ENCODE assay signal across 10 mouse cellular contexts in the genomic region with DNA sequence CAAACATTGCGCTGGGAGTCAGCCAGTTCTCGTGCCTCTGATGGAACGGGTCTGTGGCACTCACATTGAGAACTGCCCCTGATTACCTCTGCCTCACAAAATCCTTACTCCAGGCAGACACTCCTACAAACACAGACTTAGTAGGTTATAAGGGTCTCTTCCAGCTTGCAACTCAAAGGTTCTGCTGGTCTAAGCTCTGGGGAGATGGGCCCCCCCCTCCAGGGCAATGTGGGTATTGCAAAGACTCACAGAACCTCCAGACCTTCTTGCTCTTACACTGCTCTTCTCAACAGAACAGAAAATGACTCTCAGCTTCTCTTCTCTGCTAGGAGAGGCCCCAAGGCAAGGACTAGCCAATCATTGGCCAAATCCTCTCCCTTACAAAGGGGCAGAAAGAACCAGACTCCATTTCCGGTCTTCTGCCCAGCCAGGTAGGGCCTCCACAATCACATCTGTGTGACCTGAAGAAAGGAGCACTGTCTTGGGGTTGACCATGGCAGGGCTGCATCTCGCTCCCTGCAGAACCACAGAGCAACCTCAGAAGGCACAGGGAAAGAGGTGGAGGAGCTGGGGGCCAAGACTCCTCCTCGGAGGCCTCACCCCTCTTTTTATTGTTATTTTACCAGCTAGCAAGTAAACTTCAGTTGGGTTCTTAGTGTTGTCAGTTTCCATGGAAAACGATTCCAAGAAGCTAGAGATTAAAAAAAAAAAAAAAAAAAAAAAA.
DNase-seq lines count a peak whose midpoint lies in the region; TF ChIP-seq lines count a peak whose summit lies in the region.
"Had no signal": no experiment of that assay in that cellular context is flagged by ENCODE, and none has a peak within 500 bp of the region (broad histone marks: within the 10 kb centered on the region; RNA-seq: fewer than 3 reads in every experiment).

No protein-coding gene starts in this region.

- peak; percentile 17 for DNase-seq in adrenal gland, postnatal 10 days
- no peak for DNase-seq in adrenal gland, adult 18-20 months (ENCODE audit: low spot score in 2 of 2)
- no peak for DNase-seq in lung, adult 2 months
- DNase-seq in lung, adult 18-20 months: no peak
- DNase-seq in embryonic facial prominence, embryonic 10.5 days (ENCODE audit: low spot score): peak; percentile 39
- DNase-seq in naive thymus-derived CD4-positive, alpha-beta T cell, adult 2 months (ENCODE audit: low read depth): peak; percentile 20
- no peak for DNase-seq in gastrocnemius, adult 18-20 months (ENCODE audit: low spot score)
- no peak for DNase-seq in ovary, adult 18-20 months (ENCODE audit: low spot score)

- TF ChIP-seq CTCF in lung, adult 2 months (IDR thresholded peaks at IDR 0.05; ENCODE audit: insufficient read depth, low read length): 0 out of 2 replicates have a peak, but pooled peaks have one; percentile 23

- TF ChIP-seq POLR2A in lung, adult 2 months (IDR thresholded peaks at IDR 0.05; ENCODE audit: borderline replicate concordance, extremely low read depth, low read depth, low read length): no peak

- H3K4me3 ChIP-seq in lung, adult 2 months (replicated peaks; ENCODE audit: extremely low read depth, low read depth, low read length): no peak overlapping the region
- no peak overlapping the region for H3K4me3 ChIP-seq in embryonic facial prominence, embryonic 10.5 days
- H3K4me3 ChIP-seq: hindbrain, embryonic 15.5 days; lung, embryonic 15.5 days had no signal

- 88% methylated on average over 7 of the region's 7 CpGs for WGBS in lung, adult 2 months
- WGBS in embryonic facial prominence, embryonic 10.5 days: 91% methylated on average over 7 of the region's 7 CpGs

- H3K27me3 ChIP-seq in embryonic facial prominence, embryonic 10.5 days (replicated peaks; ENCODE audit: low read depth, poor library complexity, severe bottlenecking): no peaks in the 10 kb centered on the region
- H3K27me3 ChIP-seq: hindbrain, embryonic 15.5 days; lung, embryonic 15.5 days had no signal

- H3K36me3 ChIP-seq in embryonic facial prominence, embryonic 10.5 days (replicated peaks): no peaks in the 10 kb centered on the region
- H3K36me3 ChIP-seq: hindbrain, embryonic 15.5 days had no signal

- no peak overlapping the region for H3K27ac ChIP-seq in embryonic facial prominence, embryonic 10.5 days (replicated peaks)
- H3K27ac ChIP-seq: hindbrain, embryonic 15.5 days; lung, embryonic 15.5 days had no signal

- peaks cover 4% of the 10 kb centered on the region; the same call in 1 of the 2 replicates for H3K4me1 ChIP-seq in lung, adult 2 months (ENCODE audit: control insufficient read depth, insufficient read depth, low read length)
- peaks cover 15% of the 10 kb centered on the region for H3K4me1 ChIP-seq in embryonic facial prominence, embryonic 10.5 days
- H3K4me1 ChIP-seq: hindbrain, embryonic 15.5 days had no signal

- H3K9me3 ChIP-seq in embryonic facial prominence, embryonic 10.5 days: peaks cover 6% of the 10 kb centered on the region; the same call in 1 of the 2 replicates
- H3K9me3 ChIP-seq: hindbrain, embryonic 15.5 days; lung, embryonic 15.5 days had no signal

Comparison
In these comparisons a context has a peak if more than half of its experiments do, and no peak if none do; other contexts are left out.
1. DNase-seq: peak in adrenal gland, postnatal 10 days (single experiment), embryonic facial prominence, embryonic 10.5 days (single experiment) and naive thymus-derived CD4-positive, alpha-beta T cell, adult 2 months (single experiment); none in adrenal gland, adult 18-20 months (0 of 2), lung, adult 2 months (single experiment), lung, adult 18-20 months (0 of 2), gastrocnemius, adult 18-20 months (single experiment) and ovary, adult 18-20 months (single experiment).